Mouse (Mus musculus) C2C12 (cell line): Measurements from ENCODE around the gene Fsip1. TPM values are rescaled to one million over a fixed set of nuclear protein-coding genes. Genes with fewer than 3 reads are reported as not detected.

Experiments used
- H3K27me3 ChIP-seq: one replicate; pipeline ENCODE4 v1.6.1; 2011; ENCODE audit not compliant: control insufficient read depth, insufficient read depth, insufficient read length
- H3K36me3 ChIP-seq: one replicate; pipeline ENCODE4 v1.6.1; 2011; ENCODE audit not compliant: control insufficient read depth, insufficient read depth
- H3K4me3 ChIP-seq: one replicate; pipeline ENCODE4 v1.5.1; 2011; ENCODE audit warnings: mild to moderate bottlenecking, control low read depth; ENCODE audit not compliant: poor library complexity, insufficient read depth, severe bottlenecking
- H3K79me2 ChIP-seq: one replicate; pipeline ENCODE4 v1.6.1; 2011; ENCODE audit not compliant: control insufficient read depth, insufficient read depth
- H3K79me3 ChIP-seq: one replicate; pipeline ENCODE4 v1.6.1; 2011; ENCODE audit warnings: low read depth, control low read depth
- H3ac ChIP-seq: one replicate; pipeline ENCODE3; 2011; ENCODE audit warnings: low read depth; ENCODE audit not compliant: control insufficient read depth, insufficient read length
- CEBPB ChIP-seq: IDR thresholded peaks from one replicate; pipeline ENCODE4 v1.6.1; 2011; ENCODE audit warnings: low read depth, mild to moderate bottlenecking, control low read depth, moderate library complexity
- CTCF ChIP-seq: IDR thresholded peaks from one replicate; pipeline ENCODE4 v1.5.1; 2011; ENCODE audit not compliant: control insufficient read depth, insufficient read depth, insufficient read length
- FOSL1 ChIP-seq: IDR thresholded peaks from one replicate; pipeline ENCODE4 v1.8.0; 2011; ENCODE audit warnings: mild to moderate bottlenecking, low read length; ENCODE audit not compliant: poor library complexity, insufficient read depth, severe bottlenecking
- MAX ChIP-seq: IDR thresholded peaks from one replicate; pipeline ENCODE4 v1.6.1; 2011; ENCODE audit warnings: mild to moderate bottlenecking, control low read depth
- MYOD1 ChIP-seq: IDR thresholded peaks from one replicate; pipeline ENCODE4 v1.6.1; 2011; ENCODE audit warnings: low read depth; ENCODE audit not compliant: control insufficient read depth, insufficient read length
- MYOG ChIP-seq: IDR thresholded peaks from one replicate; pipeline ENCODE4 v1.6.1; 2011; ENCODE audit not compliant: control insufficient read depth, insufficient read length; ENCODE audit errors: extremely low read depth
- USF1 ChIP-seq: IDR thresholded peaks from one replicate; pipeline ENCODE4 v1.6.1; 2011; ENCODE audit warnings: low read depth, mild to moderate bottlenecking, control low read depth, moderate library complexity
- polyA plus RNA-seq: library from polyadenylated mRNA; unstranded; fragments of >200 nt; fragmentation: generic; extraction: Trizol; gene quantifications from one replicate; pipeline ENCODE4 v1.2.1, GENCODE M21; 2012; ENCODE audit warnings: missing spikeins

The Fsip1 gene
- polyA plus RNA-seq, 1 experiment: 0.09 TPM

- Histone ChIP-seq H3K36me3 (no peaks in the 10 kb centered on the region), H3K79me2 (no peaks in the 10 kb centered on the region), H3ac (no peak overlapping the region), H3K4me3 (no peak overlapping the region), H3K79me3 (no peaks in the 10 kb centered on the region), H3K27me3 (no peaks in the 10 kb centered on the region)
- TF ChIP-seq MYOD1 (no peak), FOSL1 (no peak), MAX (no peak), MYOG (no peak), CTCF (no peak), CEBPB (no peak), USF1 (no peak)
Measured at GRCm38 (mm10) chr2:118288326-118289065, 31.7 kb upstream of the Fsip1 start.

GRCm38 (mm10) chr2:118287678-118288077 is 30.9 kb upstream of the Fsip1 start:
- Histone ChIP-seq H3K27me3 (no peaks in the 10 kb centered on the region), H3K79me3 (no peaks in the 10 kb centered on the region), H3ac (no peak overlapping the region), H3K79me2 (no peaks in the 10 kb centered on the region), H3K4me3 (no peak overlapping the region), H3K36me3 (no peaks in the 10 kb centered on the region)
- TF ChIP-seq MYOG (no peak), MYOD1 (no peak), CEBPB (no peak), USF1 (no peak), CTCF (no peak), MAX (no peak), FOSL1 (no peak)

GRCm38 (mm10) chr2:118282467-118282866 is 25.7 kb upstream of the Fsip1 start:
- no peak overlapping the region for H3K4me3 ChIP-seq
- no peak for TF ChIP-seq CTCF
- TF ChIP-seq USF1: no peak
- no peak overlapping the region for H3ac ChIP-seq
- H3K27me3 ChIP-seq: no peaks in the 10 kb centered on the region
- no peaks in the 10 kb centered on the region for H3K79me3 ChIP-seq
- H3K79me2 ChIP-seq: no peaks in the 10 kb centered on the region
- no peaks in the 10 kb centered on the region for H3K36me3 ChIP-seq

GRCm38 (mm10) chr2:118278249-118278648 is 21.5 kb upstream of the Fsip1 start:
- H3K79me2 ChIP-seq: no peaks in the 10 kb centered on the region

GRCm38 (mm10) chr2:118271606-118272005 is 14.8 kb upstream of the Fsip1 start:
- Histone ChIP-seq H3ac (no peak overlapping the region), H3K36me3 (no peaks in the 10 kb centered on the region), H3K79me2 (no peaks in the 10 kb centered on the region), H3K27me3 (no peaks in the 10 kb centered on the region), H3K4me3 (no peak overlapping the region), H3K79me3 (no peaks in the 10 kb centered on the region)
- TF ChIP-seq CTCF (no peak), CEBPB (no peak), FOSL1 (no peak), USF1 (no peak), MYOD1 (no peak), MYOG (no peak), MAX (no peak)

More at GRCm38 (mm10) chr2:118278249-118278648, 21.5 kb upstream of the Fsip1 start:
- Histone ChIP-seq H3K4me3 (no peak overlapping the region), H3K79me3 (no peaks in the 10 kb centered on the region), H3K27me3 (no peaks in the 10 kb centered on the region), H3K36me3 (no peaks in the 10 kb centered on the region), H3ac (no peak overlapping the region)
- TF ChIP-seq MYOG: no peak
- TF ChIP-seq CEBPB: no peak
- TF ChIP-seq FOSL1: no peak
- no peak for TF ChIP-seq MAX
- no peak for TF ChIP-seq MYOD1
- no peak for TF ChIP-seq USF1
- TF ChIP-seq CTCF: no peak

- Histone ChIP-seq H3K4me3 (no peak overlapping the region), H3K27me3 (no peaks in the 10 kb centered on the region), H3K79me3 (no peaks in the 10 kb centered on the region), H3ac (no peak overlapping the region), H3K79me2 (no peaks in the 10 kb centered on the region), H3K36me3 (no peaks in the 10 kb centered on the region)
- TF ChIP-seq USF1 (no peak), FOSL1 (no peak), CEBPB (no peak), MYOG (no peak), CTCF (no peak), MYOD1 (no peak), MAX (no peak)
Measured at GRCm38 (mm10) chr2:118270213-118270612, 13.4 kb upstream of the Fsip1 start.
